ENCODE assay signal across 19 mouse cellular contexts in the genomic region with DNA sequence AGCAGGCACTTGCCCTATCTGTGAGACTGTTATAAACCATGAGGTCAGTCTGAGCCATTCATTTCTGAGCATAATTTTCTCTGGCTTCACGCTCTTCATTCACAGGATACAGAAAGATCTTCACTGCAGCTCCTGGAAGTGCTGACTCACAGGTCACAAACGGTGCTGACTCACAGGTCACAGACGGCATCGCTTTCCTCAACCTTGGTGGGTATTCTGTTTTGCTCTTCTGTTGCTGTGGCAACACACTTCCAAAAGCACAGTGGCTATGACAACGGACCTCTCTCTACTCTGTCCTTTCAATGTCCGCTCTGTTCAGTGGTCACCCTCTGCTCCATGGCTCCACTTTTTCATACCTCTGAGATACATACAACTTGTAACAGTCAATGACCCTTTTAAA.
A peak's percentile ranks its signal among the peaks of the same experiment; 100 is the strongest.
DNase-seq lines count a peak whose midpoint lies in the region; ATAC-seq and TF ChIP-seq lines count a peak whose summit lies in the region.
"Had no signal": no experiment of that assay in that cellular context is flagged by ENCODE, and none has a peak within 500 bp of the region (broad histone marks: within the 10 kb centered on the region; RNA-seq: fewer than 3 reads in every experiment).

No protein-coding gene starts in this region.

- no peak overlapping the region for H3K4me2 ChIP-seq in midbrain, embryonic 16.5 days (ENCODE audit: low read length)
- H3K4me2 ChIP-seq in midbrain, embryonic 13.5 days (replicated peaks), result no peak overlapping the region
- H3K4me2 ChIP-seq: embryonic facial prominence, embryonic 13.5 days; heart, embryonic 13.5 days; liver, embryonic 11.5 days; lung, embryonic 15.5 days had no signal

- H3K9me3 ChIP-seq in midbrain, embryonic 16.5 days (replicated peaks; ENCODE audit: control insufficient read depth, low read length, poor library complexity, severe bottlenecking), result no peaks in the 10 kb centered on the region
- H3K9me3 ChIP-seq in midbrain, embryonic 13.5 days, result no peaks in the 10 kb centered on the region
- H3K9me3 ChIP-seq: embryonic facial prominence, embryonic 13.5 days; forebrain, embryonic 10.5 days; lung, embryonic 15.5 days; megakaryocyte, embryonic 14.5 days had no signal

- WGBS in midbrain, embryonic 16.5 days, result 67% methylated on average over 6 of the region's 6 CpGs
- 76% methylated on average over 6 of the region's 6 CpGs for WGBS in midbrain, embryonic 13.5 days

- no peak overlapping the region for H3K4me3 ChIP-seq in midbrain, embryonic 16.5 days (ENCODE audit: low read depth, low read length)
- H3K4me3 ChIP-seq in midbrain, embryonic 13.5 days (replicated peaks), result no peak overlapping the region
- no peak overlapping the region for H3K4me3 ChIP-seq in embryonic fibroblast, embryonic 13.5 days (ENCODE audit: insufficient read depth, low read length)
- H3K4me3 ChIP-seq: embryonic facial prominence, embryonic 13.5 days; forebrain, embryonic 10.5 days; heart, embryonic 13.5 days; lung, embryonic 15.5 days; megakaryocyte, embryonic 14.5 days had no signal

- TF ChIP-seq POLR2A in embryonic fibroblast, embryonic 13.5 days (IDR thresholded peaks at IDR 0.05; ENCODE audit: low read depth, low read length), result no peak

- H3K27ac ChIP-seq in midbrain, embryonic 16.5 days (ENCODE audit: low read length), result no peak overlapping the region
- H3K27ac ChIP-seq in midbrain, embryonic 13.5 days, result no peak overlapping the region
- H3K27ac ChIP-seq in embryonic fibroblast, embryonic 13.5 days (ENCODE audit: insufficient read depth, low read length), result peak overlapping the region; percentile 66
- H3K27ac ChIP-seq: embryonic facial prominence, embryonic 13.5 days; forebrain, embryonic 10.5 days; heart, embryonic 13.5 days; lung, embryonic 15.5 days had no signal

- H3K27me3 ChIP-seq in midbrain, embryonic 16.5 days (ENCODE audit: control insufficient read depth, insufficient read depth, low read depth, low read length), result no peaks in the 10 kb centered on the region
- no peaks in the 10 kb centered on the region for H3K27me3 ChIP-seq in midbrain, embryonic 13.5 days
- H3K27me3 ChIP-seq: embryonic facial prominence, embryonic 13.5 days; heart, embryonic 13.5 days; lung, embryonic 15.5 days; megakaryocyte, embryonic 14.5 days had no signal

- no peaks in the 10 kb centered on the region for H3K36me3 ChIP-seq in midbrain, embryonic 16.5 days (ENCODE audit: control insufficient read depth, insufficient read depth, low read length)
- no peaks in the 10 kb centered on the region for H3K36me3 ChIP-seq in midbrain, embryonic 13.5 days
- H3K36me3 ChIP-seq: embryonic facial prominence, embryonic 13.5 days; forebrain, embryonic 10.5 days; heart, embryonic 13.5 days; lung, embryonic 15.5 days had no signal

- H3K9ac ChIP-seq in midbrain, embryonic 16.5 days (ENCODE audit: low read depth, low read length), result no peak overlapping the region
- no peak overlapping the region for H3K9ac ChIP-seq in midbrain, embryonic 13.5 days (replicated peaks)
- H3K9ac ChIP-seq: embryonic facial prominence, embryonic 13.5 days; heart, embryonic 13.5 days; lung, embryonic 15.5 days had no signal

- TF ChIP-seq CTCF in embryonic fibroblast, embryonic 13.5 days (IDR thresholded peaks at IDR 0.05; ENCODE audit: borderline replicate concordance, insufficient read depth, low read length), result no peak

- intact Hi-C loops in heart, postnatal 25 days (cut with DNase I), result no loop called here

- ATAC-seq in midbrain, embryonic 16.5 days, result 0 out of 2 replicates have a peak, but pooled peaks have one; percentile 25
- ATAC-seq in midbrain, embryonic 13.5 days, result no peak
- ATAC-seq: activated CD4-positive, CD25-positive, alpha-beta regulatory T cell, adult 4 months had no signal

- no peaks in the 10 kb centered on the region for H3K4me1 ChIP-seq in midbrain, embryonic 16.5 days (ENCODE audit: control insufficient read depth, insufficient read depth, low read length)
- H3K4me1 ChIP-seq in midbrain, embryonic 13.5 days (replicated peaks), result no peaks in the 10 kb centered on the region
- peaks cover 16% of the 10 kb centered on the region for H3K4me1 ChIP-seq in embryonic fibroblast, embryonic 13.5 days (ENCODE audit: control insufficient read depth, insufficient read depth, low read length)
- H3K4me1 ChIP-seq: forebrain, embryonic 10.5 days; heart, embryonic 13.5 days; lung, embryonic 15.5 days had no signal

- DNase-seq in adrenal gland, adult (ENCODE audit: inconsistent age in 2 of 2, low spot score in 1 of 2), result peak; percentile 65 to 84
- DNase-seq in adrenal gland, postnatal 4 days (ENCODE audit: low spot score in 2 of 2), result no peak
- peak; percentile 69 for DNase-seq in NIH3T3 (ENCODE audit: low read depth)
- no peak for DNase-seq in ovary, postnatal 14 days (ENCODE audit: low spot score)
- DNase-seq in heart, postnatal 25 days (ENCODE audit: low spot score), result no peak
- DNase-seq: cerebellum, postnatal 25 days; kidney, postnatal 14 days; left cerebral cortex, postnatal 4 days; right cerebral cortex, postnatal 25 days had no signal

Comparison
In these comparisons a context has a peak if more than half of its experiments do, and no peak if none do; other contexts are left out.
1. DNase-seq: peak in adrenal gland, adult (2 of 2) and NIH3T3 (single experiment); none in adrenal gland, postnatal 4 days (0 of 2), ovary, postnatal 14 days (single experiment) and heart, postnatal 25 days (single experiment).